Mouse (Mus musculus): ENCODE measurements around the gene Gm16253.

The Gm16253 gene

GRCm38 (mm10) chr3:96570643-96571042, 6.1 kb upstream of the Gm16253 start:
- in situ Hi-C loops (cut with MboI, MseI): loop anchor here (25.0 kb wide), 1 partner anchor 1367 kb away; no protein-coding TSS in a partner anchor

GRCm38 (mm10) chr3:96571336-96571735, 5.4 kb upstream of the Gm16253 start:
- in situ Hi-C loops (cut with MboI, MseI): loop anchor here (25.0 kb wide), 1 partner anchor 1366 kb away; no protein-coding TSS in a partner anchor

- in situ Hi-C loops (cut with MboI, MseI): loop anchor here (25.0 kb wide), 1 partner anchor 1365 kb away; no protein-coding TSS in a partner anchor
Observed at GRCm38 (mm10) chr3:96571896-96572698, 4.7 kb upstream of the Gm16253 start.

GRCm38 (mm10) chr3:96573611-96574511, 2.9 kb upstream of the Gm16253 start:
- in situ Hi-C loops (cut with MboI, MseI): loop anchor here (25.0 kb wide), 1 partner anchor 1363 kb away; no protein-coding TSS in a partner anchor

GRCm38 (mm10) chr3:96575272-96575984, 1.4 kb upstream of the Gm16253 start:
- in situ Hi-C loops (cut with MboI, MseI): no loop called here

- in situ Hi-C loops (cut with MboI, MseI): no loop called here
Observed at GRCm38 (mm10) chr3:96576005-96576658, 652 bp upstream of the Gm16253 start.

- in situ Hi-C loops (cut with MboI, MseI): no loop called here
Observed at GRCm38 (mm10) chr3:96577566-96577965, 782 bp downstream of the Gm16253 start.

GRCm38 (mm10) chr3:96578561-96579238, 1.9 kb downstream of the Gm16253 start:
- in situ Hi-C loops (cut with MboI, MseI): no loop called here

- in situ Hi-C loops (cut with MboI, MseI): no loop called here
Observed at GRCm38 (mm10) chr3:96579239-96579750, 2.5 kb downstream of the Gm16253 start.

GRCm38 (mm10) chr3:96579885-96580454, 3.2 kb downstream of the Gm16253 start:
- in situ Hi-C loops (cut with MboI, MseI): loop anchor here (5.0 kb wide), 1 partner anchor 38 kb away; no protein-coding TSS in a partner anchor

GRCm38 (mm10) chr3:96581141-96581540, 4.4 kb downstream of the Gm16253 start:
- in situ Hi-C loops (cut with MboI, MseI): loop anchor here (5.0 kb wide), 1 partner anchor 39 kb away; no protein-coding TSS in a partner anchor

- in situ Hi-C loops (cut with MboI, MseI): loop anchor here (5.0 kb wide), 1 partner anchor 40 kb away; no protein-coding TSS in a partner anchor
Observed at GRCm38 (mm10) chr3:96581771-96582515, 5.2 kb downstream of the Gm16253 start.

- in situ Hi-C loops (cut with MboI, MseI): loop anchor here (5.0 kb wide), 1 partner anchor 41 kb away; no protein-coding TSS in a partner anchor
Observed at GRCm38 (mm10) chr3:96583386-96583785, 6.6 kb downstream of the Gm16253 start.

GRCm38 (mm10) chr3:96590657-96591056, 13.9 kb downstream of the Gm16253 start:
- in situ Hi-C loops (cut with MboI, MseI): no loop called here

- in situ Hi-C loops (cut with MboI, MseI): no loop called here
Observed at GRCm38 (mm10) chr3:96593374-96593773, 16.6 kb downstream of the Gm16253 start.

GRCm38 (mm10) chr3:96593790-96594560, 17.2 kb downstream of the Gm16253 start, which contains the start of gene Polr3gl:
TSS of gene Polr3gl (minus strand) at chr3:96594181.
- in situ Hi-C loops (cut with MboI, MseI): no loop called here

GRCm38 (mm10) chr3:96594851-96595250, 18.1 kb downstream of the Gm16253 start:
- in situ Hi-C loops (cut with MboI, MseI): no loop called here

- in situ Hi-C loops (cut with MboI, MseI): no loop called here
Observed at GRCm38 (mm10) chr3:96595661-96596060, 18.9 kb downstream of the Gm16253 start.

Measured in regulatory T cell (primary cell).